Mouse (Mus musculus) heart, postnatal 4 days (tissue): ENCODE results near the gene Pik3r2. TPM values are rescaled to one million over a fixed set of nuclear protein-coding genes. Genes with fewer than 3 reads are reported as not detected.

Source experiments
- DNase-seq: peaks from one replicate; pipeline ENCODE4 v3.0.0; 2021
- total RNA-seq, 2 experiments: library from RNA; stranded (reverse); gene quantifications; 2 replicates each; pipeline ENCODE4 v1.2.3; 2021

Pik3r2 gene
- total RNA-seq, 2 experiments from 2014 or later, result 36.0 to 39.2 TPM

- no peak for DNase-seq
Observed at GRCm38 (mm10) chr8:70801156-70801555, 24.6 kb upstream of the Pik3r2 start.

DNA sequence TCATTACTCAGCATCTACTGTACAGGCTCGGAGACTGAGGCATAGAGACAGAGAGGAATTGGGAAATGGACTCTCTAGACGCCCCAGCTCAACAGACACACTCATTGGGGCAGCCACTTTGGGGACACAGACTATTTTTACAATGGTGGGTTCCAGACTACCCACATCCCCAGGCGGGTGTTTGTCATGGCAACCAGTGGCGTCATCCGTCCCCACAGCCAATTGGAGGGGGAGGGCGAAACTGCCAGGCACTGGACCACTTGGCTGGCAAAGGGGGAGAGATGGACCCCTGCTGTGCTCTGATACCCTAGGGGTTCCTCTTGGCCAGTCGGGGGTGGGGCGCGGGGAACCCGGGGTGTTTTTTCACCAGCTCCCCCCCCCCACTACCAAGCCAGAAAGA, 24.1 kb upstream of the Pik3r2 start:
- DNase-seq, result no peak

- DNase-seq, result no peak
Observed at GRCm38 (mm10) chr8:70798281-70798680, 21.8 kb upstream of the Pik3r2 start.

DNA sequence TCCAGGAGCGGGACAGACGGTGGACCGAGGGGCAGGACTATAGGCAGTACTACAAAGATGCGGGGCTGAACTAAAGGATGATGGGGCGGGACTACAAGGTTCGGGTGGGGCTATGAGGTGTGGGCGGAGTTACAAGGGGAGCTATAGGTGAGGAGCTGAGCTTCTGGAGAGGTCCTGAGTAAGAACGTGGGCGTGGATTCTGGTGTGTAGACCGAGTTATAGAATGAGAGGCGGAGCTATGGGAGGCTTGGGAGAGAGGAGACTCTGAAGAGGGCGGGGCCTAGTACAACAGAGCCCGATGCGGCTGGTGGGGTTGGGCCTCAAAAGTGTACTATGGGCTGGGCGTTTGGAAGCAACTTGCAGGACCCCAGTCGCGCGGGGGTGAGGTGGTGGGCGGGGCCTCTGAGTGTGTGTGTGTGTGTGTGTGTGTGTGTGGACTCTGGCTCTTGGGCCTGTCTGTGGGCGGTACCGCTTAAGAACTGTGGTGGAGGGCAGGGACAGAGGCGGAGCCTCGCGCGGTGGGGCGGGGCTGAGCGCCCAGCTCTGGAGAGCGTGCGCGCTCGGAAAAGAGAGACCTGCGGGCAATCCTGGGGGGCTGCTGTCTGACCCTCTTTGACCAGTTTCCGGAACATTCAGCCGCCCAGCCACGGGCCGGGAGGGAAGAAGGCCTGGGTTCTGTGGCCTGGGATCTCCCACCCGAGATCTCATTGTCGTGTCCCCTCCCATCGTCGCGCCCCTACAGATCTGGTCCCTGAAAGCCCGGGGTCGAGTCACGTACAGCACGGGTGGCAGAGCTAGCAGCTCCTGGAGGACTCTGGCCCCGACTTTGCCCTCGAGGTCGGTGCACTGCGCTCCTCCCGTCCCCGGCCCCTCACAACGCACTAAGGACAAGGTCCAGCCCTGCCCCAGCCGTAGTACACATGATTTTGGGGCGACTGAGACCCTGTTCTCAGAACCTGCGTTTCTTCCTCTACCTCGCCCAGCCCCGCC, 20.9 kb upstream of the Pik3r2 start:
- DNase-seq, result peak; percentile 80

- DNase-seq, result peak; percentile 85
Observed at GRCm38 (mm10) chr8:70796403-70797080, 20.0 kb upstream of the Pik3r2 start.

- no peak for DNase-seq
Observed at GRCm38 (mm10) chr8:70795370-70795769, 18.9 kb upstream of the Pik3r2 start.

GRCm38 (mm10) chr8:70794215-70794614, 17.7 kb upstream of the Pik3r2 start:
- DNase-seq, result no peak

- DNase-seq, result no peak
Observed at GRCm38 (mm10) chr8:70792700-70793099, 16.2 kb upstream of the Pik3r2 start.

DNA sequence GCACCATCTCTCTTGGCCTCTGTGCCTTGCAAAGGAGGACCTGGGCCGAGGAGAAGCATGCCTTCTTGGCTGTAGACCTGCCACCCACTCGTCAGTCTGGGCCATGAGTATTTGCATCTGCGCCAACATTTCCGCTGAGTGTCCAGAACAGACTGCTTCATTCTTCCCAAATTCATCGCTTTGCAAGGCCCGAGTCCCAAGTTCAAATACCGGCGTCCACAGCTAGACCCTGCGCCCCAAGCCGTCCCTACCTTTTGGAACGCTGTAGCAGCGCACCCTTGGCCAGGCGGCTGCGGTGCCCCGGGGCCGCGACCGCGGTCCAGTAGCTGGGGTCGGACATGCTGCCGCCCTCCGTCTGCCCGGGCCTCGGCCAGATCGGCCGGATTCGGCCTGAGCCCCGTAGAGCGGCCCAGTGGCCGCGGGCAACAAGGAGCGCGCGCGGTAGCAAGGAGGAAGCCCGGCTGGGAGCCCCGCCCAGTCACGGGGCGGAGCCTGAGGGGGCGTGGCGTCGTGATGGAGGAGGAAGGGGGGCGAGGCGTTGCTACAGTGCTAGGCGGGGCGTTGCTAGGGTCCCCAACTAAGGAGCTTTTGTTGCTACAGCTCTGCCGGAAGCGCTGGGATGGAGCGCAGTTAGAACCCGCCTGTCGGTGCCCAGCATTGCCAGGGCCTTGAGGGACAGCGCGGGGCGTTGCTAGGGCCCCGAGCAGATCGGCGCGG, 15.6 kb upstream of the Pik3r2 start:
- DNase-seq, result peak; percentile 98

DNA sequence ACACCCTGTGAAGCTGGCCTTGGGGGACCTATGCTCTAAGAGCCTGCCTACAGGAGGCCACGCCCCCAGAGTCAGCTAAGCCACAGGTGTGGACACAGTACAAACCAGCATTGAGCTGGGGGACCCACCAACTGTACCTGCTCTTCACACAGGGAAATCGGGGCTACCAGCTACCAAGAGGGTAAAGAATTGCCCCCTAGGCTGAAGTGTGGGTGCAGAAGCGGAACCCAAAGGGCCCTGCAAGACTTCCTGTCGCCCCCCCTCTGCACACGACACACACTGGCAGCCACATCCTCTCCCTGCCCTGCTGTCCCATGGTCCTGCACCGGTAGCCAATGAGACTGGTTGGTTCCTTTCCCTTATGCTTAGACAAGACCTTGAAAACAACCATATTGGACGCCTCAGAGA, 14.8 kb upstream of the Pik3r2 start:
- DNase-seq, result no peak

DNA sequence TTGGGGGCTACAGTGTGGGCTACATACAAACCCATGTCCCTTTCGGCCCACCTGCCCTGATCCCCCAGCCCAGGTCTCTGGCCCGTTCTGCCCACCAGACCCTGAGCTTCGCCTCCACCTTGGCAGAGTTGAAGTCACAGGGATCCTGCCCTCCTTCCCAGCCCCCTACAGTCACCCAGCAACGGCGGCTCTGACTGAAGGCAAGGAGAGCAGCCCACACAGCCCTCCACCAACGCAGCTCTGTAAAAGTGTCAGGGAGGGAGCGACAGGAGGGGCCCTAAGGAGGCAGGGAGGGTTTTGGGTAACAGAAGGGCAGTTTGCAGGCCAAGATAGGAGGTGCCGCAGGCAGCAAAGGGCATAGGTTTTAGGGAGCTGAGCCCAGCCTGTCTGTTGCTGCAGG, 14.3 kb upstream of the Pik3r2 start:
- DNase-seq, result no peak

- DNase-seq, result no peak
Observed at GRCm38 (mm10) chr8:70789046-70789445, 12.5 kb upstream of the Pik3r2 start.

DNA sequence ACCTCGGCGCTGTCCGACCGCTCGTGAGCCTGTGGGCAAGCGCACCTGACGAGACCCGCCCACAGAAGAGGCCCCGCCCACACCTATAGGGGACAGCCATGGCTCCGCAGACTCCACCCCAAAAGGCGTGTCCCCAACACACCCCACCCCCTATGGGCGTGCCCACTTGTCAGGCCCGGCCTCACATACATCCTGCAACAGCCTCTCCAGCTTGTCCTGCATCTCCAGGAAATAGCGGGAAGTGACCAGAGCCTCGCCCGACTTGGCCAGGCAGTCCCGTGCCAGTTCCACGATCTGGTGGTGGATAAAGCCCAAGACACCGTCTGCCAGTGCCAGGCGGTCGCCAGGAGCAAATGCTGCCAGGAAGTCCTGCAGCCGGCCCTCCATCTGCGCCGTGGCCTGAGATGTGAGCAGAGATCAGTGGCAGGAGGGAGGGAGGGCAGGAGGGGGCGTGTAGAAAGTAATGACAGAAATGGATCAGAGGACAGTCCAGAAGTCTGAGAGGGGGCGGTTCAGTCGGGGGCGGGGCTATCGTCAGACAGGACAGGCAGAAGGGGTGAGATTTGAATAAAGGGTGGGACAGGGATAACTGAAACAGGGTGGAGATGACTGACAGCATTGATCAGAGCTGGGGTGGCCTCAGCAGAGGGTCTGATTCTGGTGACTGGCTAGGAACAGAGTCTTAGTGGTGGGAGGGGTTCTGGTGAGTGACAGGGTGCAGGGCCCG, 11.6 kb upstream of the Pik3r2 start:
- no peak for DNase-seq

- DNase-seq, result no peak
Observed at GRCm38 (mm10) chr8:70787051-70787445, 10.5 kb upstream of the Pik3r2 start.

DNA sequence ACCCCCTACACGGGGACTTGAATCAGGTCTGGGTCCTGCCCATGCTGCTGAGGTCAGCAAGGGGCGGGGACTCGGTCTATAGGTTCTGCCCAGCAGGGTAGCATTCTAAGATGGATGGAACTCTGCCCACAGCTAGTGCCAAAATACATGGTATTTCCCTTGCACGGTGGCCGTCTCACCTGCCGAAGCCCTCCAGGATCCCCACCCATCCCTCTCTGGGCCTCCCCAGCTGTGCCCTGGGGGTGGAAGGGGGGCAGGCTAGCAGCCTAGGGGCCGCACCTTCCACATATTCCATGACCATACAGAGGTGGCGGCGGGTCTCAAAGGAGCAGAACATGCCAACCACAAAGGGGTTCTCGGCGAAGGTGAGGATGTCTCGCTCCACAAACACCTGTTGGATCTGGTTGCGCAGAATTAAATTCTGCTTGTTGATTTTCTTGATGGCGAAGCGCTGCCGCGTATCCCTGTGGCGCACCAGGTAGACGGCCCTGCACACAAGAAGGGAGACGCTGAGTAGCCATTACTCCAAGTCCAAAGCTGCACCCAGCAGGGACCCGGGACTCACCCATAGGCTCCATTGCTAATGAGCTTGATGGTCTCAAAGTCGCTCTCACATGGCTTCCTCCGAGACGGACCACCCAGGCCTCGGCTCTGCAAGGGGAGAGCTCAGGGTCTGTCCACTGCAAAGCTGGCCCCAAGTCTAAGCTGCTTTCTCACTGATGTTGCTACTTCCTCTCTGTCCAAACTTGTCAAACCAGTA, 10.0 kb upstream of the Pik3r2 start:
- DNase-seq, result no peak

DNA sequence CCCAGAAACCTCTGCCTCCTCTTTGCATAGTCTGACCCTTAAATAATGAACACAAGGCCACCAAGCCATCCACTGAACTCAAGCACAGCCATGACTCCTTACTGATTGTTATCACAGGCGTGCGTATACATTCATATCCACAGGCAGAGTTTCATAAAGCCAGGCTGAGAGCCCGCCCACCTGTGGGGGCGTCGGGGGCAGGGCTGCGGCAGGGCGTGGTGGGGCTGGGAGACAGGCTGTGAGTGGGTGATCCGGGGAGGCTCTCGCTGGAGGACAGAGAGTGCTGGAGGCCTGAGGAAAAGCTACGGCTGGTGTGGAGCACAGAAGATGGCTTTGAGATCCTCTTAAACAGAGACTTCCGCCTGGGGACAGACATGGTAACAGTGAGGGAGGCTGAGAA, 3.6 kb upstream of the Pik3r2 start:
- no peak for DNase-seq

GRCm38 (mm10) chr8:70775851-70776495, 540 bp downstream of the Pik3r2 start:
- peak; percentile 39 for DNase-seq

DNA sequence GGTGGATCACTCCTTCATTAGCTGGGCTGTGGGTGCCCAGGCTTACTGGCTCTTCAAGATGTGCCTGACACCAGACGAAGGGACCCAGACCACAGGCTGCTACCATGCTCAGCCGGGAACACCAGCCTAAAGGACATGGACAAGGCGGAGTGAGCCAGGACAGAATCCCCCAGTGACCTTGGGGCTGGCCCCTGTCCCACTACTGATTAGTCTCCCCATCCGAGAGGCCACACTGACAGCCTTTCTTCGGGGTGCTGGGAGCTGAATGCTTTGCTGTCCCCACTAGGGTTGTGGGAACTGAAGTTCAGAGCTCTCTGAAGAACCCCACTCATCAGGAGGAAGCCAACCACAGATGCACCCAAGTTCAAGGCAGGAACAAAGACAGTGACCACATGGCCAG, 1.3 kb downstream of the Pik3r2 start:
- DNase-seq, result peak; percentile 54

DNA sequence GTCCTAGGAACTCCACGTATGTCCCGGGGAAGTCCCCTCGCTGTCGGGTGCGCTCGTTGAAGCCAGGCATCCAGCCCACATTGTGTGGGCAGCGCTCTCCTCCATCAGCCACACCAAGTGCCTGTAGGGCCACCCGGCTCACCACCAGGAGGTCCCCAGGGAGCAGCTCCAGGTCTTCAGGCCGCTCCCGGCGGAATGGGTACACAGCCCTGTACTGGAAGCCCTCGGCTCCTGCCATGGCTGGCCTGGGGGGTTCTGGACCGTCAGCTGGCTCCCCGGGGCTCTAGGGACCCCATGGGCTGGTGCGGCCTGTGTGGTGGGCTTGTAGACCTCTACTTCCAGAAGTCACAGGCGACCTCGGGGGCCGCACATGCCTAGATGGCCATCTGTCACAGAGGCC, 1.8 kb downstream of the Pik3r2 start:
- DNase-seq, result no peak

DNA sequence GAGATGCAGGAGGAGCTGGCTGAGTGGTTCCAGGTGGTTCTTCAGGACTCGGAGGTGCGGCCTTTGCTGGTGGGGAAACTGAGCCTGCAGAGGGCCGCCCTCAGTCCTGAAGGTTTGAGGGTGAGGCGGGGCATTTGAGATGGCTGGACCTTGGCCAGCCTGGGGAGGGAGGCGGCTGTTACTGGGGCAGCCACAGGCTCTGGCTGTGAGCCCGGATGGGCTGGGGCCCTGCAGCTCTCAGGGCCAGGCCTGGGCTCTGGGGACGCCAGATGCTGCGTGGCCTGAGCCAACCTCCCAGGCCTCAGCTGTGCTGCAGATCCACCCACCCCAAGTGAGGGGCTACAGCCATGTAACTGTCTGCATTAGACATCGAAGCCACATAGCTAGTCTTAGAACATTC, 2.7 kb downstream of the Pik3r2 start:
- DNase-seq, result peak; percentile 89

DNA sequence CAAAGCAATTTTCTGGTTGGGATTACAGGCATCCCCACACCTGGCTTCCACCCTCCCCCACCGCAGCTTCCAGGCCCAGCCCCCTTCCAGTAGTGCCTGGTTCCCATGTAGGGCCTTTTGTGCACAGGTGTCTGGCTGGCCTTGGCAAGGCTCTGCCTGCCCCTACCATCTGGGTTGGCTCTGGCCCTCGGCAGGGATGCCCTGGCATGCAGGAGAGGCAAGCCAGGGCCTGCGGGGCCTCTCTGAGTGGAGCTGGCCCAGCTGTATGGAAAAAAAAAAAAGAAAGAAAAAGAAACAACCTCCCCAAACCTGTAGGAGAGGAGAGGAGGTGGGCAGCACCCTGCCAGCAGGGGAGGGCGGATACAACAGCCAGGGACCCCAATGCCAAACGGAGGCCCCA, 3.1 kb downstream of the Pik3r2 start:
- DNase-seq, result no peak
